Mouse (Mus musculus) midbrain, embryonic 15.5 days (tissue): Measurements from ENCODE around the gene Pdcd1lg2. TPM values are rescaled to one million over a fixed set of nuclear protein-coding genes. Genes with fewer than 3 reads are reported as not detected.

ENCODE experiments used
- ATAC-seq: fragments of 200-750 bp; cut with Nextera tagmentation; replicated peaks from 2 replicates; pipeline ENCODE4 v1.8.0; 2017; ENCODE audit warnings: moderate TSS enrichment
- H3K27ac ChIP-seq: fragments of 300-500 bp; sonication (generic); 2 replicates; pipeline ENCODE4 v1.5.1; 2015; ENCODE audit warnings: mild to moderate bottlenecking, inconsistent platforms
- H3K27me3 ChIP-seq: fragments of 300-500 bp; sonication (generic); replicated peaks from 2 replicates; pipeline ENCODE4 v1.6.1; 2015; ENCODE audit warnings: inconsistent platforms
- H3K36me3 ChIP-seq: fragments of 300-500 bp; sonication (generic); replicated peaks from 2 replicates; pipeline ENCODE4 v1.6.1; 2015; ENCODE audit warnings: inconsistent platforms
- H3K4me1 ChIP-seq: fragments of 300-500 bp; sonication (generic); 2 replicates; pipeline ENCODE4 v1.6.1; 2015; ENCODE audit warnings: inconsistent platforms
- H3K4me2 ChIP-seq: fragments of 300-500 bp; sonication (generic); 2 replicates; pipeline ENCODE4 v1.6.1; 2015; ENCODE audit warnings: inconsistent platforms, mild to moderate bottlenecking, moderate library complexity
- H3K4me3 ChIP-seq: fragments of 300-500 bp; sonication (generic); 2 replicates; pipeline ENCODE4 v1.5.1; 2015; ENCODE audit warnings: mild to moderate bottlenecking, inconsistent platforms
- H3K9ac ChIP-seq: fragments of 300-500 bp; sonication (generic); 2 replicates; pipeline ENCODE4 v1.6.1; 2015; ENCODE audit warnings: mild to moderate bottlenecking, inconsistent platforms
- H3K9me3 ChIP-seq: fragments of 300-500 bp; sonication (generic); 2 replicates; pipeline ENCODE4 v1.6.1; 2016; ENCODE audit warnings: inconsistent platforms
- WGBS: fragments of 180-500 bp; shearing (Covaris S2); methylation state at CpG from one replicate; pipeline ENCODE4 v1.1.7; 2015; ENCODE audit warnings: mixed read lengths; 5-methylcytosine and 5-hydroxymethylcytosine counted together
- polyA plus RNA-seq: library from polyadenylated mRNA; unstranded; fragments of >200 nt; fragmentation: Nextera tagmentation; extraction: Ambion mirVana; gene quantifications from 2 replicates; pipeline ENCODE4 v1.2.1, GENCODE M21; 2015

Pdcd1lg2 gene
- polyA plus RNA-seq, 1 experiment from 2014 or later, result not detected

GRCm38 (mm10) chr19:29496786-29497557 lies 86.3 kb downstream of the Pdcd1lg2 start:
- no peak for ATAC-seq
- Histone ChIP-seq H3K36me3 (no peaks in the 10 kb centered on the region), H3K4me3 (no peak overlapping the region), H3K9ac (no peak overlapping the region), H3K4me1 (peaks cover 4% of the 10 kb centered on the region; the same call in 1 of the 2 replicates), H3K27me3 (no peaks in the 10 kb centered on the region; the same call in 1 of the 2 replicates), H3K4me2 (no peak overlapping the region), H3K9me3 (no peaks in the 10 kb centered on the region), H3K27ac (no peak overlapping the region)
- 78% methylated on average over 7 of the region's 7 CpGs for WGBS

GRCm38 (mm10) chr19:29497874-29498273 lies 87.2 kb downstream of the Pdcd1lg2 start:
- H3K27me3 ChIP-seq, result no peaks in the 10 kb centered on the region; the same call in 1 of the 2 replicates
- no peak overlapping the region for H3K27ac ChIP-seq
- ATAC-seq, result no peak
- H3K4me1 ChIP-seq, result peaks cover 4% of the 10 kb centered on the region; the same call in 1 of the 2 replicates
- no peaks in the 10 kb centered on the region for H3K36me3 ChIP-seq
- no peak overlapping the region for H3K4me2 ChIP-seq
- WGBS, result 85% methylated on average over 7 of the region's 7 CpGs
- no peaks in the 10 kb centered on the region for H3K9me3 ChIP-seq
- no peak overlapping the region for H3K4me3 ChIP-seq
- H3K9ac ChIP-seq, result no peak overlapping the region

- no peak overlapping the region for H3K9ac ChIP-seq
- no peaks in the 10 kb centered on the region for H3K9me3 ChIP-seq
- ATAC-seq, result no peak
- H3K36me3 ChIP-seq, result no peaks in the 10 kb centered on the region
- WGBS, result 81% methylated on average over 6 of the region's 6 CpGs
- peaks cover 4% of the 10 kb centered on the region; the same call in 1 of the 2 replicates for H3K4me1 ChIP-seq
- no peak overlapping the region for H3K4me3 ChIP-seq
- no peak overlapping the region for H3K27ac ChIP-seq
- no peaks in the 10 kb centered on the region; the same call in 1 of the 2 replicates for H3K27me3 ChIP-seq
- no peak overlapping the region for H3K4me2 ChIP-seq
Observed at GRCm38 (mm10) chr19:29498842-29499456, 88.2 kb downstream of the Pdcd1lg2 start.

GRCm38 (mm10) chr19:29500333-29500732 lies 89.6 kb downstream of the Pdcd1lg2 start:
- Histone ChIP-seq H3K27ac (no peak overlapping the region), H3K4me2 (no peak overlapping the region), H3K36me3 (no peaks in the 10 kb centered on the region), H3K27me3 (no peaks in the 10 kb centered on the region), H3K9me3 (no peaks in the 10 kb centered on the region), H3K4me3 (no peak overlapping the region), H3K9ac (no peak overlapping the region), H3K4me1 (peaks cover 4% of the 10 kb centered on the region; the same call in 1 of the 2 replicates)
- ATAC-seq, result no peak
- WGBS, result 88% methylated on average over 1 of the region's 1 CpGs

- H3K9me3 ChIP-seq, result no peaks in the 10 kb centered on the region
- H3K27me3 ChIP-seq, result no peaks in the 10 kb centered on the region
- no peak; the same call in 1 of the 2 replicates for ATAC-seq
- H3K4me3 ChIP-seq, result 0 out of 2 replicates have a peak overlapping the region, but pooled peaks have one; percentile 4
- no peak overlapping the region for H3K9ac ChIP-seq
- 45% methylated on average over 11 of the region's 11 CpGs for WGBS
- no peaks in the 10 kb centered on the region for H3K36me3 ChIP-seq
- H3K4me1 ChIP-seq, result peaks cover 4% of the 10 kb centered on the region; the same call in 1 of the 2 replicates
- peak overlapping the region; percentile 26 for H3K4me2 ChIP-seq
- H3K27ac ChIP-seq, result no peak overlapping the region
Observed at GRCm38 (mm10) chr19:29501106-29501505, 90.4 kb downstream of the Pdcd1lg2 start.

GRCm38 (mm10) chr19:29501507-29501906 lies 90.8 kb downstream of the Pdcd1lg2 start:
- Histone ChIP-seq H3K9ac (no peak overlapping the region), H3K27me3 (no peaks in the 10 kb centered on the region), H3K9me3 (no peaks in the 10 kb centered on the region), H3K4me3 (no peak overlapping the region), H3K4me2 (peak overlapping the region; percentile 26; the same call in 1 of the 2 replicates), H3K27ac (no peak overlapping the region), H3K36me3 (no peaks in the 10 kb centered on the region), H3K4me1 (peaks cover 4% of the 10 kb centered on the region; the same call in 1 of the 2 replicates)
- 16% methylated on average over 6 of the region's 6 CpGs for WGBS
- peak; percentile 73; the same call in 1 of the 2 replicates for ATAC-seq

GRCm38 (mm10) chr19:29504131-29504530 lies 93.4 kb downstream of the Pdcd1lg2 start:
- Histone ChIP-seq H3K4me2 (no peak overlapping the region), H3K27me3 (no peaks in the 10 kb centered on the region), H3K9me3 (no peaks in the 10 kb centered on the region), H3K4me3 (no peak overlapping the region), H3K36me3 (no peaks in the 10 kb centered on the region), H3K4me1 (peaks cover 4% of the 10 kb centered on the region; the same call in 1 of the 2 replicates), H3K9ac (no peak overlapping the region), H3K27ac (no peak overlapping the region)
- no peak for ATAC-seq
- WGBS, result 86% methylated on average over 2 of the region's 2 CpGs

GRCm38 (mm10) chr19:29505617-29506016 lies 94.9 kb downstream of the Pdcd1lg2 start:
- Histone ChIP-seq H3K9me3 (no peaks in the 10 kb centered on the region), H3K36me3 (no peaks in the 10 kb centered on the region), H3K4me2 (no peak overlapping the region), H3K27me3 (no peaks in the 10 kb centered on the region), H3K9ac (no peak overlapping the region), H3K4me1 (peaks cover 4% of the 10 kb centered on the region; the same call in 1 of the 2 replicates), H3K4me3 (no peak overlapping the region), H3K27ac (no peak overlapping the region)
- WGBS, result 85% methylated on average over 7 of the region's 7 CpGs
- ATAC-seq, result no peak

GRCm38 (mm10) chr19:29508208-29508607 lies 97.5 kb downstream of the Pdcd1lg2 start:
- no peaks in the 10 kb centered on the region for H3K27me3 ChIP-seq
- H3K27ac ChIP-seq, result no peak overlapping the region
- H3K4me1 ChIP-seq, result no peaks in the 10 kb centered on the region
- ATAC-seq, result no peak
- no peaks in the 10 kb centered on the region for H3K9me3 ChIP-seq
- no peaks in the 10 kb centered on the region for H3K36me3 ChIP-seq
- H3K4me2 ChIP-seq, result no peak overlapping the region
- no peak overlapping the region for H3K4me3 ChIP-seq
- no peak overlapping the region for H3K9ac ChIP-seq
- 64% methylated on average over 7 of the region's 7 CpGs for WGBS

- no peak for ATAC-seq
Observed at GRCm38 (mm10) chr19:29509857-29510256, 99.1 kb downstream of the Pdcd1lg2 start.

GRCm38 (mm10) chr19:29511826-29512225 lies 101.1 kb downstream of the Pdcd1lg2 start:
- Histone ChIP-seq H3K4me3 (no peak overlapping the region), H3K4me1 (no peaks in the 10 kb centered on the region), H3K9me3 (no peaks in the 10 kb centered on the region), H3K4me2 (no peak overlapping the region), H3K27ac (no peak overlapping the region), H3K9ac (no peak overlapping the region), H3K36me3 (no peaks in the 10 kb centered on the region), H3K27me3 (no peaks in the 10 kb centered on the region)
- ATAC-seq, result no peak
- WGBS, result 86% methylated on average over 2 of the region's 2 CpGs

More at GRCm38 (mm10) chr19:29509857-29510256, 99.1 kb downstream of the Pdcd1lg2 start:
- Histone ChIP-seq H3K9me3 (no peaks in the 10 kb centered on the region), H3K9ac (no peak overlapping the region), H3K4me1 (no peaks in the 10 kb centered on the region), H3K4me3 (no peak overlapping the region), H3K27me3 (no peaks in the 10 kb centered on the region), H3K36me3 (no peaks in the 10 kb centered on the region), H3K4me2 (no peak overlapping the region), H3K27ac (no peak overlapping the region)
- WGBS, result 93% methylated on average over 7 of the region's 7 CpGs

- ATAC-seq, result no peak
- Histone ChIP-seq H3K9ac (no peak overlapping the region), H3K9me3 (no peaks in the 10 kb centered on the region), H3K4me1 (no peaks in the 10 kb centered on the region), H3K27ac (no peak overlapping the region), H3K4me3 (no peak overlapping the region), H3K27me3 (no peaks in the 10 kb centered on the region), H3K36me3 (no peaks in the 10 kb centered on the region), H3K4me2 (no peak overlapping the region)
- 64% methylated on average over 2 of the region's 2 CpGs for WGBS
Observed at GRCm38 (mm10) chr19:29513111-29513766, 102.5 kb downstream of the Pdcd1lg2 start.
